Mouse (Mus musculus) liver, adult 2 months (tissue): Measurements from ENCODE around the gene Mapk14.

Experiments used
- CTCF ChIP-seq: fragments of 200-500 bp; IDR thresholded peaks from 2 replicates; pipeline ENCODE4 v1.5.1; 2011; ENCODE audit warnings: low read depth, low read length, control low read depth
- POLR2A ChIP-seq: fragments of 200-500 bp; IDR thresholded peaks from 2 replicates; pipeline ENCODE4 v1.6.1; 2011; ENCODE audit warnings: low read length, control low read depth; ENCODE audit not compliant: insufficient read depth; ENCODE audit errors: extremely low read depth

DNA sequence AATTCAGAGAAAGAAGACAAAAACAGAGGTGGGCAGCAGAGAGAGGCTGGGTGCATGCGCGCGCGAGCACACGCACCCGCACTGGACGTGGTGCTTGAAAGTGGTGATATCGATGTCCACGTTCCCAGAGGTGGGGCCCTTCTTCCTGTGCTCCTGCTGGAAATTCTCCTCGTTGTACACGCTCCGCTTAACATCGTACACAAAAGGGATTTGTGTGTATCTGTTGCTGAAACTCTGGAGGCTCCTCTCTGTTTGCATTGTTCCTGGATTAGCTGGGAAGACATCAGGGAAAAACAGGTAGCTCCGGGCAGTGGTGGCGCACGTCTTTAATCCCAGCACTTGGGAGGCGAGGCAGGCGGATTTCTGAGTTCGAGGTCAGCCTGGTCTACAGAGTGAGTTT is 6.5 kb upstream of the Mapk14 start:
- TF ChIP-seq POLR2A: no peak
- no peak for TF ChIP-seq CTCF
